Mouse (Mus musculus) C2C12 (cell line): ENCODE results near the gene Tanc2.

Source experiments
- CEBPB ChIP-seq: IDR thresholded peaks from one replicate; pipeline ENCODE4 v1.6.1; 2011; ENCODE audit warnings: low read depth, mild to moderate bottlenecking, control low read depth, moderate library complexity
- CTCF ChIP-seq: IDR thresholded peaks from one replicate; pipeline ENCODE4 v1.5.1; 2011; ENCODE audit not compliant: control insufficient read depth, insufficient read depth, insufficient read length
- FOSL1 ChIP-seq: IDR thresholded peaks from one replicate; pipeline ENCODE4 v1.8.0; 2011; ENCODE audit warnings: mild to moderate bottlenecking, low read length; ENCODE audit not compliant: poor library complexity, insufficient read depth, severe bottlenecking
- MAX ChIP-seq: IDR thresholded peaks from one replicate; pipeline ENCODE4 v1.6.1; 2011; ENCODE audit warnings: mild to moderate bottlenecking, control low read depth
- MYOD1 ChIP-seq: IDR thresholded peaks from one replicate; pipeline ENCODE4 v1.6.1; 2011; ENCODE audit warnings: low read depth; ENCODE audit not compliant: control insufficient read depth, insufficient read length
- MYOG ChIP-seq: IDR thresholded peaks from one replicate; pipeline ENCODE4 v1.6.1; 2011; ENCODE audit not compliant: control insufficient read depth, insufficient read length; ENCODE audit errors: extremely low read depth
- USF1 ChIP-seq: IDR thresholded peaks from one replicate; pipeline ENCODE4 v1.6.1; 2011; ENCODE audit warnings: low read depth, mild to moderate bottlenecking, control low read depth, moderate library complexity

GRCm38 (mm10) chr11:105899151-105899550 is 309.4 kb downstream of the Tanc2 start:
- TF ChIP-seq CTCF (no peak), MAX (no peak), MYOD1 (no peak), FOSL1 (no peak), USF1 (no peak), CEBPB (no peak), MYOG (no peak)
